ENCODE assay signal across 9 mouse cellular contexts in the genomic region with DNA sequence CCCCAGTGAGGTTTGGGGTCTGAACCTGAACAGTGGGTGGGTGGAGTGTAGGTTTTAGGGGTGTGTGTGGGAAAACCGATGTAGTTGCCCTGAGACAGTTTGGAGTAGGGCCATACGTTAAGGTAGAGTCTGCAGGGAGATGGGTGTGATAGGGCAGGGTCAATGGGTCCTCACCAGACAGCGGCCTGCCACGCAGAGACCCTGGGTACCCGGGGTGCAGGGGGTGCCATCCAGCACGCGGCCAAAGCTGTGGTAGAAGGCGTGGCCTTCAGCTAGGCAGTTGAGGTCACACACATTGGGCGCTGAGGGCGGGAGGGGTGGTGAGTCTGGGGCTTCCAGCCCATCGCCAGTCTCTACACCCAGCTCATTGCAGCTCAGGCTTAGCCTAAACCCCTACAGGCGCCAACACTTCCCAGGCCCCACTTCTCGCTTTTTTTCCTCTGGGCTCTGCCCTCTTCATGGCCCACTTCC. TPM values are rescaled to one million over a fixed set of nuclear protein-coding genes. Genes with fewer than 3 reads are reported as not detected.
A peak's percentile ranks its signal among the peaks of the same experiment; 100 is the strongest.
DNase-seq lines count a peak whose midpoint lies in the region; ATAC-seq and TF ChIP-seq lines count a peak whose summit lies in the region.
"Had no signal": no experiment of that assay in that cellular context is flagged by ENCODE, and none has a peak within 500 bp of the region (broad histone marks: within the 10 kb centered on the region; RNA-seq: fewer than 3 reads in every experiment).

No protein-coding gene starts in this region.

- peak overlapping the region; percentile 46 for H3K4me3 ChIP-seq in testis, adult 2 months (ENCODE audit: control insufficient read depth, low read depth, low read length)
- H3K4me3 ChIP-seq in liver, embryonic 14.5 days (ENCODE audit: insufficient read depth in 1 of 2, low read depth in 2 of 2, low read length in 2 of 2) = peak overlapping the region; percentile 42 to 49

- peak; percentile 52 for DNase-seq in cerebellum, adult 9-11 months
- DNase-seq in cerebellum, adult 8-10 months = no peak
- no peak for DNase-seq in testis, postnatal 14 days (ENCODE audit: low spot score)
- DNase-seq in liver, embryonic 14.5 days (ENCODE audit: low read depth in 3 of 3, low spot score in 3 of 3) = no peak
- DNase-seq in cerebellum, adult 11 months = no peak
- no peak for DNase-seq in urinary bladder, postnatal 4 days (ENCODE audit: low spot score in 2 of 2)
- DNase-seq in adrenal gland, adult 8-10 months = no peak
- DNase-seq: gastrocnemius, postnatal 10 days had no signal

- peak overlapping the region; percentile 54 for H3K9ac ChIP-seq in liver, embryonic 14.5 days (replicated peaks)

- no peak for TF ChIP-seq CTCF in testis, adult 2 months (IDR thresholded peaks at IDR 0.05; ENCODE audit: control insufficient read depth, insufficient read depth, insufficient replicate concordance, low read depth, low read length)
- TF ChIP-seq CTCF in liver, embryonic 14.5 days (IDR thresholded peaks at IDR 0.05; ENCODE audit: low read depth) = no peak

- ATAC-seq in liver, embryonic 14.5 days (ENCODE audit: insufficient read depth) = peak; percentile 11; the same call in 1 of the 2 replicates

- H3K36me3 ChIP-seq in testis, adult 2 months (ENCODE audit: control insufficient read depth, insufficient read depth, low read length) = no peaks in the 10 kb centered on the region
- H3K36me3 ChIP-seq in liver, embryonic 14.5 days (replicated peaks; ENCODE audit: control insufficient read depth, insufficient read depth, low read depth) = no peaks in the 10 kb centered on the region

- peaks cover 42% of the 10 kb centered on the region for H3K4me1 ChIP-seq in testis, adult 2 months (ENCODE audit: control insufficient read depth, insufficient read depth, low read length)
- peaks cover 39 to 47% of the 10 kb centered on the region in 2 experiments for H3K4me1 ChIP-seq in liver, embryonic 14.5 days (replicated peaks; ENCODE audit: control insufficient read depth in 2 of 2, insufficient read depth in 2 of 2, low read length in 1 of 2)

- no peak overlapping the region for H3K27ac ChIP-seq in testis, adult 2 months (ENCODE audit: control insufficient read depth, insufficient read depth, low read depth, low read length)
- peak overlapping the region; percentile 99 for H3K27ac ChIP-seq in liver, embryonic 14.5 days

- no peaks in the 10 kb centered on the region for H3K9me3 ChIP-seq in liver, embryonic 14.5 days (ENCODE audit: control insufficient read depth, low read length)

- TF ChIP-seq POLR2A in testis, adult 2 months (IDR thresholded peaks at IDR 0.05; ENCODE audit: control insufficient read depth, low read depth, low read length) = no peak

- whole genome bisulfite sequencing in liver, embryonic 14.5 days (ENCODE audit: insufficient replicate concordance) = 18% methylated on average over 13 of the region's 13 CpGs

- H3K4me2 ChIP-seq in liver, embryonic 14.5 days (ENCODE audit: low read depth) = peak overlapping the region; percentile 90

- no peaks in the 10 kb centered on the region for H3K27me3 ChIP-seq in testis, adult 2 months (ENCODE audit: control insufficient read depth, insufficient read depth, low read length)
- peaks cover 34% of the 10 kb centered on the region for H3K27me3 ChIP-seq in liver, embryonic 14.5 days (ENCODE audit: control insufficient read depth, insufficient read depth, low read length)

- no peak for TF ChIP-seq EP300 in liver, embryonic 14.5 days (IDR thresholded peaks at IDR 0.05; ENCODE audit: low read depth)

RNA-seq across cellular contexts. Expression of a gene that starts 4.8 kb away (rescaled TPM):
- 3.3 and 4.1 TPM in 2 replicates for polyA plus RNA-seq in testis, adult 2 months (2012; rRNA removed)
- 1.9 and 2.1 TPM in 2 replicates for polyA plus RNA-seq in liver, embryonic 14.5 days (2012; rRNA removed)
- polyA plus RNA-seq in liver, embryonic 14.5 days (2014; fragmentation: Nextera tagmentation; extraction: Ambion mirVana) = 1.3 TPM in 2 replicates
- total RNA-seq in adrenal gland, adult 8-10 months (2022) = 10 to 100 TPM in 2 of 4 experiments, 1 to 10 TPM in 2; 9.2 to 11.1 (median 10.3) TPM

RNA-seq across cellular contexts. Expression of a gene that starts 12.8 kb away (rescaled TPM):
- 1.3 and 1.7 TPM in 2 replicates for polyA plus RNA-seq in testis, adult 2 months (2012; rRNA removed)
- polyA plus RNA-seq in liver, embryonic 14.5 days (2012; rRNA removed) = 0.08 and 0.10 TPM in 2 replicates
- 0.09 TPM in 1 of 2 replicates, not detected in the other for polyA plus RNA-seq in liver, embryonic 14.5 days (2014; fragmentation: Nextera tagmentation; extraction: Ambion mirVana)
- total RNA-seq in adrenal gland, adult 8-10 months (2022) = 1 to 10 TPM in 1 of 4 experiments, under 1 TPM in 3; 0.21 to 1.3 (median 0.41) TPM
- total RNA-seq: gastrocnemius, postnatal 10 days had no signal

RNA-seq across cellular contexts. Expression of a gene that starts 13.7 kb away (rescaled TPM):
- polyA plus RNA-seq in testis, adult 2 months (2012; rRNA removed) = 698 and 732 TPM in 2 replicates
- polyA plus RNA-seq in liver, embryonic 14.5 days (2012; rRNA removed) = 23.6 and 29.2 TPM in 2 replicates
- polyA plus RNA-seq in liver, embryonic 14.5 days (2014; fragmentation: Nextera tagmentation; extraction: Ambion mirVana) = 55.3 and 59.5 TPM in 2 replicates
- 1 to 10 TPM; 5.1 to 6.6 (median 5.9) TPM for total RNA-seq in adrenal gland, adult 8-10 months (2022)

RNA-seq across cellular contexts. Expression of a gene that starts 14.2 kb away (rescaled TPM):
- polyA plus RNA-seq in testis, adult 2 months (2012; rRNA removed) = 324 and 326 TPM in 2 replicates
- polyA plus RNA-seq in liver, embryonic 14.5 days (2012; rRNA removed) = 6.6 and 7.2 TPM in 2 replicates
- 3.1 and 3.2 TPM in 2 replicates for polyA plus RNA-seq in liver, embryonic 14.5 days (2014; fragmentation: Nextera tagmentation; extraction: Ambion mirVana)
- 1 to 10 TPM; 3.5 to 8.2 (median 5.8) TPM for total RNA-seq in adrenal gland, adult 8-10 months (2022)

RNA-seq across cellular contexts. Expression of a gene that starts 23.1 kb away (rescaled TPM):
- 11.3 and 13.1 TPM in 2 replicates for polyA plus RNA-seq in testis, adult 2 months (2012; rRNA removed)
- 24.3 and 24.7 TPM in 2 replicates for polyA plus RNA-seq in liver, embryonic 14.5 days (2012; rRNA removed)
- 29.4 and 29.5 TPM in 2 replicates for polyA plus RNA-seq in liver, embryonic 14.5 days (2014; fragmentation: Nextera tagmentation; extraction: Ambion mirVana)
- total RNA-seq in adrenal gland, adult 8-10 months (2022) = 10 to 100 TPM; 34.7 to 40.0 (median 35.4) TPM

Comparison
In these comparisons a context has a peak if more than half of its experiments do, and no peak if none do; other contexts are left out.
1. RNA of a gene that starts 13.7 kb away (polyA plus RNA-seq): 698 to 732 TPM in testis, adult 2 months; 23.6 to 59.5 TPM in liver, embryonic 14.5 days; every median in the first group is over 10 times any median in the second.